In genomic region chr4:129811605-129812468, GRCm38 (mm10) we compare ENCODE assay signal across 11 mouse cellular contexts. TPM values are rescaled to one million over a fixed set of nuclear protein-coding genes. Genes with fewer than 3 reads are reported as not detected.
A peak's percentile ranks its signal among the peaks of the same experiment; 100 is the strongest.
DNase-seq lines count a peak whose midpoint lies in the region; ATAC-seq and TF ChIP-seq lines count a peak whose summit lies in the region.
"Had no signal": no experiment of that assay in that cellular context is flagged by ENCODE, and none has a peak within 500 bp of the region (broad histone marks: within the 10 kb centered on the region; RNA-seq: fewer than 3 reads in every experiment).

No protein-coding gene starts in this region.

- H3K27ac ChIP-seq in heart, embryonic 10.5 days, result peak overlapping the region; percentile 89
- H3K27ac ChIP-seq in lung, postnatal 0 days (ENCODE audit: low read length), result peak overlapping the region; percentile 84
- H3K27ac ChIP-seq in limb, embryonic 10.5 days, result peak overlapping the region; percentile 81; the same call in 1 of the 2 replicates
- peak overlapping the region; percentile 66; the same call in 1 of the 2 replicates for H3K27ac ChIP-seq in stomach, embryonic 14.5 days (ENCODE audit: low read length)
- H3K27ac ChIP-seq: neural tube, embryonic 15.5 days had no signal

- peaks cover 4% of the 10 kb centered on the region; the same call in 1 of the 2 replicates for H3K36me3 ChIP-seq in heart, embryonic 10.5 days
- H3K36me3 ChIP-seq in lung, postnatal 0 days (ENCODE audit: insufficient read depth, low read length), result no peaks in the 10 kb centered on the region
- no peaks in the 10 kb centered on the region for H3K36me3 ChIP-seq in limb, embryonic 10.5 days
- H3K36me3 ChIP-seq in stomach, embryonic 14.5 days (ENCODE audit: control insufficient read depth, insufficient read depth, low read length), result no peaks in the 10 kb centered on the region
- H3K36me3 ChIP-seq: neural tube, embryonic 15.5 days had no signal

- H3K4me3 ChIP-seq in heart, embryonic 10.5 days, result peak overlapping the region; percentile 60
- no peak overlapping the region for H3K4me3 ChIP-seq in lung, postnatal 0 days (ENCODE audit: low read depth, low read length)
- H3K4me3 ChIP-seq in limb, embryonic 10.5 days, result peak overlapping the region; percentile 54; the same call in 1 of the 2 replicates
- no peak overlapping the region for H3K4me3 ChIP-seq in stomach, embryonic 14.5 days (ENCODE audit: low read depth, low read length)

- 0 out of 2 replicates have a peak, but pooled peaks have one; percentile 1 for ATAC-seq in lung, postnatal 0 days
- no peak for ATAC-seq in stomach, embryonic 14.5 days (ENCODE audit: insufficient number of reproducible peaks, insufficient read depth, low FRiP score, low read depth)
- ATAC-seq: forebrain, embryonic 16.5 days had no signal

- no peak overlapping the region for H3K9ac ChIP-seq in lung, postnatal 0 days (replicated peaks; ENCODE audit: low read depth)
- no peak overlapping the region for H3K9ac ChIP-seq in stomach, embryonic 14.5 days (replicated peaks; ENCODE audit: low read depth, low read length)

- no peak overlapping the region; the same call in 1 of the 2 replicates for H3K4me2 ChIP-seq in lung, postnatal 0 days (replicated peaks; ENCODE audit: low read depth, low read length)
- H3K4me2 ChIP-seq in stomach, embryonic 14.5 days (replicated peaks; ENCODE audit: low read depth, low read length), result no peak overlapping the region; the same call in 1 of the 2 replicates

- H3K27me3 ChIP-seq in heart, embryonic 10.5 days (ENCODE audit: insufficient read depth, poor library complexity, severe bottlenecking), result no peaks in the 10 kb centered on the region
- H3K27me3 ChIP-seq in lung, postnatal 0 days (replicated peaks; ENCODE audit: insufficient read depth, low read length), result no peaks in the 10 kb centered on the region
- H3K27me3 ChIP-seq in limb, embryonic 10.5 days (ENCODE audit: low read depth, poor library complexity, severe bottlenecking), result 0 out of 2 replicates have a peak, but pooled peaks cover 17% of the 10 kb centered on the region
- no peaks in the 10 kb centered on the region for H3K27me3 ChIP-seq in stomach, embryonic 14.5 days (ENCODE audit: control insufficient read depth, insufficient read depth, low read length)

- intact Hi-C loops in left cerebral cortex, postnatal 4 days (cut with DNase I), result no loop called here

- TF ChIP-seq CTCF in lung, postnatal 0 days (IDR thresholded peaks at IDR 0.05), result no peak

- peaks cover 19% of the 10 kb centered on the region for H3K4me1 ChIP-seq in heart, embryonic 10.5 days
- no peaks in the 10 kb centered on the region for H3K4me1 ChIP-seq in lung, postnatal 0 days (ENCODE audit: insufficient read depth, low read depth, low read length)
- H3K4me1 ChIP-seq in limb, embryonic 10.5 days, result peaks cover 17% of the 10 kb centered on the region
- peaks cover 10% of the 10 kb centered on the region for H3K4me1 ChIP-seq in stomach, embryonic 14.5 days (ENCODE audit: control insufficient read depth, insufficient read depth, low read length)

- DNase-seq in heart, embryonic 10.5 days (ENCODE audit: low spot score), result no peak
- DNase-seq in heart, adult 18-20 months, result no peak
- DNase-seq in lung, postnatal 0 days (ENCODE audit: low spot score), result no peak
- DNase-seq in lung, postnatal 10 days, result no peak
- no peak for DNase-seq in limb, embryonic 10.5 days (ENCODE audit: low spot score)
- no peak for DNase-seq in left cerebral cortex, postnatal 4 days
- DNase-seq in cerebellum, adult 9-11 months, result no peak
- DNase-seq: cerebellum, postnatal 36 days had no signal

- H3K9me3 ChIP-seq in heart, embryonic 10.5 days, result no peaks in the 10 kb centered on the region
- no peaks in the 10 kb centered on the region for H3K9me3 ChIP-seq in lung, postnatal 0 days (ENCODE audit: low read length)
- no peaks in the 10 kb centered on the region for H3K9me3 ChIP-seq in limb, embryonic 10.5 days (replicated peaks)
- H3K9me3 ChIP-seq in stomach, embryonic 14.5 days (ENCODE audit: control insufficient read depth, low read depth, low read length), result no peaks in the 10 kb centered on the region
- H3K9me3 ChIP-seq: neural tube, embryonic 15.5 days had no signal

- 68% methylated on average over 14 of the region's 14 CpGs for WGBS in heart, embryonic 10.5 days
- 69% methylated on average over 14 of the region's 14 CpGs for WGBS in lung, postnatal 0 days
- WGBS in limb, embryonic 10.5 days, result 83% methylated on average over 14 of the region's 14 CpGs
- 73% methylated on average over 14 of the region's 14 CpGs for WGBS in stomach, embryonic 14.5 days

- TF ChIP-seq EP300 in lung, postnatal 0 days (IDR thresholded peaks at IDR 0.05), result no peak

RNA-seq across cellular contexts. Expression of gene Ptp4a2, which starts 0.8 kb away (rescaled TPM):
- polyA plus RNA-seq in heart, embryonic 10.5 days (2016; fragmentation: Nextera tagmentation; extraction: Ambion mirVana), result 348 and 351 TPM in 2 replicates
- 100 to 1,000 TPM; 202 to 222 TPM for total RNA-seq in heart, adult 18-20 months (2021)
- 318 and 349 TPM in 2 replicates for polyA plus RNA-seq in lung, postnatal 0 days (2015; fragmentation: Nextera tagmentation; extraction: Ambion mirVana)
- 298 and 321 TPM in 2 replicates for polyA plus RNA-seq in limb, embryonic 10.5 days (2016; fragmentation: Nextera tagmentation; extraction: Ambion mirVana)
- polyA plus RNA-seq in stomach, embryonic 14.5 days (2014; fragmentation: Nextera tagmentation; extraction: Ambion mirVana), result 252 and 294 TPM in 2 replicates
- total RNA-seq in left cerebral cortex, postnatal 4 days (2021), result 100 to 1,000 TPM; 133 to 141 TPM

Comparison
In these comparisons a context has a peak if more than half of its experiments do, and no peak if none do; other contexts are left out.
1. H3K4me3 ChIP-seq: peak in heart, embryonic 10.5 days (single experiment) and limb, embryonic 10.5 days (single experiment); none in lung, postnatal 0 days (single experiment) and stomach, embryonic 14.5 days (single experiment).
2. Peak in every context shown above with its lines, with median percentiles within 50 percentile points of each other: H3K27ac ChIP-seq.